Mouse (Mus musculus) hindbrain, embryonic 15.5 days (tissue): ENCODE results near the gene Igf2r. TPM values are rescaled to one million over a fixed set of nuclear protein-coding genes. Genes with fewer than 3 reads are reported as not detected.

Experiments used
- ATAC-seq: fragments of 200-750 bp; cut with Nextera tagmentation; 2 replicates; pipeline ENCODE4 v1.8.0; 2017; ENCODE audit warnings: low read depth, moderate number of reproducible peaks, moderate TSS enrichment; ENCODE audit not compliant: low FRiP score
- H3K27ac ChIP-seq: fragments of 300-500 bp; sonication (generic); replicated peaks from 2 replicates; pipeline ENCODE4 v1.5.1; 2015; ENCODE audit warnings: mild to moderate bottlenecking, inconsistent platforms
- H3K27me3 ChIP-seq: fragments of 300-500 bp; sonication (generic); 2 replicates; pipeline ENCODE4 v1.6.1; 2015; ENCODE audit warnings: control low read depth, inconsistent platforms
- H3K36me3 ChIP-seq: fragments of 300-500 bp; sonication (generic); 2 replicates; pipeline ENCODE4 v1.6.1; 2015; ENCODE audit warnings: control low read depth, inconsistent platforms
- H3K4me1 ChIP-seq: fragments of 300-500 bp; sonication (generic); replicated peaks from 2 replicates; pipeline ENCODE4 v1.6.1; 2015; ENCODE audit warnings: control low read depth, inconsistent platforms
- H3K4me2 ChIP-seq: fragments of 300-500 bp; sonication (generic); 2 replicates; pipeline ENCODE4 v1.6.1; 2015; ENCODE audit warnings: moderate library complexity, mild to moderate bottlenecking, inconsistent platforms
- H3K4me3 ChIP-seq: fragments of 300-500 bp; sonication (generic); 2 replicates; pipeline ENCODE4 v1.5.1; 2015; ENCODE audit warnings: mild to moderate bottlenecking, inconsistent platforms
- H3K9ac ChIP-seq: fragments of 300-500 bp; sonication (generic); 2 replicates; pipeline ENCODE4 v1.6.1; 2015; ENCODE audit warnings: inconsistent platforms
- H3K9me3 ChIP-seq: fragments of 300-500 bp; sonication (generic); 2 replicates; pipeline ENCODE4 v1.6.1; 2016; ENCODE audit warnings: control low read depth, inconsistent platforms
- WGBS: fragments of 180-500 bp; shearing (Covaris S2); methylation state at CpG from one replicate; pipeline ENCODE4 v1.1.7; 2015; 5-methylcytosine and 5-hydroxymethylcytosine counted together
- polyA plus RNA-seq: library from polyadenylated mRNA; unstranded; fragments of >200 nt; fragmentation: Nextera tagmentation; extraction: Ambion mirVana; gene quantifications from 2 replicates; pipeline ENCODE4 v1.2.1, GENCODE M21; 2015

Igf2r gene
- polyA plus RNA-seq, 1 experiment from 2014 or later: 9.1 TPM

DNA sequence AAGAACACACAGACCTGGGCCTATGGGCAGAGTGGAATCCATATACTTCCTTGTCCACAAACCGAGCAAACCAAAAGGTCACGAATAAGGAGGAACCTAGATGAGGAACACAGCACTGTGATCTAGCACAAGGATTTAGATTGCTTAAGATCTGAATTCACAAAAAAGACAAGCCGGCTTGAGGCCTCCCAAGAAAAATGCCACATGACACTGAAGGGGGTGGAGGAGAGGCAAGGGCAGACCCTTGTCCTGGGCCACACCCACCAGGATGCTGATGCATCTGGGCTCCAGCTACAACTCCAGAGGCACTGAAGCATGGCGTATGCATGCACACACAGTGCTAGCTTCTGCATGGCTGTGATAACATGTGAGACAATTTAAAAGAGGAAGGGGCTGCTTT lies 14.3 kb downstream of the Igf2r start:
- 89% methylated on average over 4 of the region's 4 CpGs for WGBS
- H3K9ac ChIP-seq: no peak overlapping the region
- no peak overlapping the region for H3K27ac ChIP-seq
- peaks cover 44% of the 10 kb centered on the region for H3K4me1 ChIP-seq
- H3K4me3 ChIP-seq: no peak overlapping the region
- ATAC-seq: no peak
- no peak overlapping the region for H3K4me2 ChIP-seq
- H3K36me3 ChIP-seq: no peaks in the 10 kb centered on the region
- no peaks in the 10 kb centered on the region for H3K9me3 ChIP-seq
- no peaks in the 10 kb centered on the region for H3K27me3 ChIP-seq

DNA sequence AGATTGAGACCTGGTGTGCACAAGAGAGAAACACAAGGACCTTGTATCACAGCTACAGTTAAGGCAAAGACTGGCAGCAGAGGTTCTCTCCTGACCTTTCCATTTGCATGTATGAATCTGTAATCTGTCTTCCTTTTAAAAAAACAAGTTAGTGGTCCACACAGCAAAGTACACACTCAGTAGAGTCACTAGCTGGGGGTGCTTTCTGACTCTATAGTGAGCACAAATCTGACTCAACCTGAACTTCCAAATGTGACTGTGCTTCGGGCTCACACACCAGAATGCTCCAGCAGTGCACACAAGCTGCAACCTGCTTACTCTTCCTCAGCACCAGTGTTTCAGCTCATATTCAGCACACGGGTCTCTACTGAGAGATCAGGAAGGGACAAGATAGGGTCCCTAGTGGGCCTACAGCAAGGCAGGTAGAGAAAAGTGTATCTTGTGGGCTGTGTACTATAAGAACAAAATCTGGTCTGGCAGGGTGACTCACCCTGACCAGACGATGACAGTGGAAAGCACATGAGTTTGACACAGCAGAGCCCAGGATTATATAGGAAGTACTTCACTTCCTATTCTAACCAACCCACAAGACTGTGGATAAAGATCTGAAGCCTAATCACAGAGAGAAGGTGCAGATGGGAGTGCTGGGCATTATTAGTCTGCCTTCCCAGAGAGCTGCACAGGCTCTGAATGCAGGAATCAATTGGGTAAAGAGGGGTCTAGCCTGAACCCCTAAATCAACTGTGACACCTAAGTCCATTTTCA lies 15.0 kb downstream of the Igf2r start:
- H3K27me3 ChIP-seq: no peaks in the 10 kb centered on the region
- no peak overlapping the region for H3K27ac ChIP-seq
- 88% methylated on average over 3 of the region's 3 CpGs for WGBS
- no peak overlapping the region for H3K4me2 ChIP-seq
- H3K36me3 ChIP-seq: no peaks in the 10 kb centered on the region
- no peak for ATAC-seq
- no peaks in the 10 kb centered on the region for H3K9me3 ChIP-seq
- H3K4me3 ChIP-seq: no peak overlapping the region
- peaks cover 42% of the 10 kb centered on the region for H3K4me1 ChIP-seq
- no peak overlapping the region for H3K9ac ChIP-seq

DNA sequence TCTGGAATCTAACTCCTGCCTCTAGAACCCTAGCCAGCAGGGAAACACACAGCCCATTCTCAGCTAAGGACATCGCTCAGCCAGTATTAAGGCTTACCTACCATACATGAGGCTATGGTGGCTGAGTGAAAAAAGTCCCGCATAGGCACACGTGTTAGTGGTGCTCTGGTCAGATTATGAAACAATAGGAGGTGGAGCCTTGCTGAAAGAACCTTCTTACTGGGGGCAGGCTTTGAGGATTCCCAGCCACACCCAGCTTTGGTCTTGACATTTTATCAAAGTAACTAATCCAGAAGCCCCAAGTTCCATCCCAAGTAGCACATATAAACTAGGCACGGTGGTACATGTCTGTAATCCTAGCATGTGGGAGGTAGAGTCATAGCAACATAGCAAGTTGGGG lies 16.4 kb downstream of the Igf2r start:
- Histone ChIP-seq H3K27ac (no peak overlapping the region), H3K4me3 (no peak overlapping the region), H3K36me3 (no peaks in the 10 kb centered on the region), H3K9me3 (no peaks in the 10 kb centered on the region), H3K9ac (no peak overlapping the region), H3K27me3 (no peaks in the 10 kb centered on the region), H3K4me1 (peaks cover 34% of the 10 kb centered on the region), H3K4me2 (no peak overlapping the region)
- 76% methylated on average over 4 of the region's 4 CpGs for WGBS
- no peak for ATAC-seq

DNA sequence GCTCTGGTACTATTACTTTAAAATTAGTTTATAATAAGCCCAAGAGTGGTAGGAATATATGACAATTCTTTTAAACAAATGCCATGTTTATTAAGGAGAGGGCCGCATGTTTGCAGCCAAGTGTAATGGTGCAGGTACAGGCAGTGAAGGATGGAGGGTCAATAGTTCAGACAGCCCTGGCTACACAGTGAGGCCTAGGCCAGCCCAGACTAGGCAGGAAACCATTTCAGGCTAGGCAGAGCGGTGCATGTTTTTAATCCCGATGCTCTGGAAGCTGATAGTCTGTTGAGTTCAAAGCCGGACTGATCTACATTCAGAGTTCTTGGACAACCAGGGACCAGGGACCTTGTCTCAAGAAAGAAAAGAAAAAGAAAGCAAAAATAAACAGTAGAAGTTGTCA lies 17.8 kb downstream of the Igf2r start:
- Histone ChIP-seq H3K27ac (no peak overlapping the region), H3K27me3 (no peaks in the 10 kb centered on the region), H3K4me1 (peaks cover 28% of the 10 kb centered on the region), H3K9me3 (no peaks in the 10 kb centered on the region), H3K9ac (no peak overlapping the region), H3K36me3 (no peaks in the 10 kb centered on the region), H3K4me3 (no peak overlapping the region), H3K4me2 (no peak overlapping the region)
- 59% methylated on average over 4 of the region's 4 CpGs for WGBS
- no peak for ATAC-seq

DNA sequence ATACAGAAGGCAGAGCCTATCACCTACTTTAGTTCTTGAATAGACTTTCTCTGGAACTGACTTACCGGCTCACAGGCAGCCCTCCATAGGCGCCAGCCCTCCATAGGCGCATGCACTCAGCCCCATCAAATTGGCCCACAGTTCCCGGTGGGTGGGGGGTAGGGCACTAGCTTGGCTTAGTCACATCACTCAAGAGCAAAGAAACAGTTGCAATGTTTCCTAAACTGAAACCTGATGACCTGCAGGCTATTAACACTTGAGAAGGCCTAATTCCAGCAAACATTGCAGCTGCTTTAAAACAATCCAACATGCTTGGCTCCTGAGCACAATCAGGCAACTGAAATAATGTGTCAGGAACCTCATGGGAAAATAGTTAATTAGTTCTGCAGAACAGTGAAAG lies 18.2 kb downstream of the Igf2r start:
- Histone ChIP-seq H3K27ac (peak overlapping the region; percentile 18; the same call in 1 of the 2 replicates), H3K27me3 (no peaks in the 10 kb centered on the region), H3K36me3 (no peaks in the 10 kb centered on the region), H3K4me2 (no peak overlapping the region), H3K4me3 (no peak overlapping the region), H3K9me3 (no peaks in the 10 kb centered on the region), H3K4me1 (peaks cover 28% of the 10 kb centered on the region), H3K9ac (no peak overlapping the region)
- ATAC-seq: peak; percentile 42; the same call in 1 of the 2 replicates
- 40% methylated on average over 4 of the region's 4 CpGs for WGBS

DNA sequence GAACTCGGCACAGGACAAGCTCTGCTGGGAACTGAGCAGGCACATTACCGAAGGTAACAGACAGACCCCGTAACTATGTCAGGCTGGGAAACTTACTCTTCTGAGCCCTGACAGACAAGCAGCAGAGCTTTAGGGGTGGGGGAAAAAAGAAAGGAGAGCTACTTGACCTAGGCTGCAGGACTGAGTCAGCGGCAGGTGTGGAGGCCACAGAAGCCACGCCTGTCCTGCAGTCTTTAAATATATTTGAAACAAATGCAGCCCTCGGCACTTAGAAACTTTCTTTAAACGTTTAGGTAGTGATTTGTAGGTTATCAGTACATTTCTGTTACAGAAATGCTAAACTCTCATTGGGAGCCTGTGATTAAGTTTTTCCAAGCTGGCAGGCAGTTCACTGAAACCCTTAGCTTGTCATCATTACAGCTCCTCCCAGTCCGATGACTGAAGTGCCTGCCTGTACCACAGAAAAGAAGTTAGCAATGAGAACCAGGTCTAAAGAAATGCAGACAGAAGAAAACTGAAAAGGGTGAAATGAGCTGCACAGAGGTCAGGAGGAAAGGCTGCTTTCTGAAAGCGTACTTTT lies 18.8 kb downstream of the Igf2r start:
- Histone ChIP-seq H3K4me2 (no peak overlapping the region), H3K36me3 (no peaks in the 10 kb centered on the region), H3K27me3 (no peaks in the 10 kb centered on the region), H3K4me3 (no peak overlapping the region), H3K9me3 (no peaks in the 10 kb centered on the region), H3K27ac (no peak overlapping the region), H3K9ac (no peak overlapping the region), H3K4me1 (peaks cover 28% of the 10 kb centered on the region)
- ATAC-seq: no peak
- 72% methylated on average over 9 of the region's 9 CpGs for WGBS

DNA sequence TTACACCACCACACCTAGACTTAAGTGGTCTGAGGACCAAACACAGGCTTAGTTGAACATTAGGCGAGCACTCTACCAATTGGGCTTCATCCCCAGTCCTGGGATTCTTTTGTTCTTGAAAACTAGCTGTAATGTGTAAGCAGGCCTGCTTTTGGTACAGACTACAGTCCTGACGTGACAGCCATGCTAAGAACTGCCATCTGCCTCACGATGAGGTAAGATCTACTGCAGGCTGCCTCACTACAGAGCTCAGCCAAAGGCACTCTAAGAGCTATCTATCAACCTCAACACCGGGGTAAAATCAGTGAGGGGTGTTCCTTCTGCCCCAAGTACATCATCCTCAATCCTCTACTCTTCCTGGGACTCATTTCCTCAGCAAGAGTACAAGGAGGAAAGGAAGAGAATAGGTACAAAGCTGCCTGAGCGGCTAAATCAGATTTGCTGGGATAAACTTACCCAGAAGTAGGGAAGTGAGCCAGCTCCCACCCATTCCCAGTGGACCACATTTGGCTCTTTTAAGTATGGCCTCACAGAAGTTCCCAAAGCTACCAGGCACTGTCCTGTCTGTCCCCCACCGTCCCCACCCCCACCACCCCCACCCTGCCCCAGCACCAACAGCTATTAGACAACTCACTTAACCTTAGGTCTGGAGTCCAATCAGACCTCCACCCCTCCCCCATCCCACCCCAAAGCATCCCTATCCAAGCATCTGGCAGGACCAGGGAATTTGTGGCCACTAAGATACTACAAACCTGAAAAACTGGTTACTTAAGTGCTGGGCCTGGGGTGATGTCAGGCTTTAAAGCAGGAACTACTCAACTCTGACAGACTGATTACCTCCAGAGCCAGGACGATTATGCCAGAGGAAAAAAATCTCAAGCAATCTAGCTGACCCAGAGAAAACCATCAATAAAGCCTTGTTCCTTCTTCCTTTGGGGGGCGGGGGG lies 19.8 kb downstream of the Igf2r start:
- Histone ChIP-seq H3K9ac (no peak overlapping the region), H3K36me3 (peaks cover 6% of the 10 kb centered on the region), H3K4me2 (no peak overlapping the region), H3K27ac (no peak overlapping the region), H3K4me1 (peaks cover 28% of the 10 kb centered on the region), H3K9me3 (no peaks in the 10 kb centered on the region), H3K4me3 (no peak overlapping the region), H3K27me3 (no peaks in the 10 kb centered on the region)
- WGBS: 55% methylated on average over 8 of the region's 8 CpGs
- ATAC-seq: no peak

DNA sequence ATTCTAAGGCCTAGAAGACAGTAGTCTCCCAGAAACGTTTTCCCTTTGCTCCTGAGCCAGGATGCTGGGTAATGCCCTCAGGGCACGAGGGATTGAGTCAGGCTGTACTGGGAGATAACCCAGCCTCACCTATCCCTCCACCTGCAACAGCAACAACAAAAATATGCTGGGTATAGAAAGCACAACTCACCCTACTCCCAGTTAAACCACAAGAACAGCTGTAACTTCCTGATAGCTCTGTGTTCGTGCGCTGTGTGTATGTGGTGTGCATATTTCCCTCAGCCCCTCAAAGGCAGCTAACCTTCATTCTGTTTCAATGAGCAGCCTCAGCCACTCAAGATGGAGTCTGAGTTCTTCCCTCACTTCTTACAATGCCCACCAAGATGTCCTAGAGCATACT lies 23.7 kb downstream of the Igf2r start:
- Histone ChIP-seq H3K9ac (no peak overlapping the region), H3K27ac (no peak overlapping the region), H3K27me3 (no peaks in the 10 kb centered on the region), H3K9me3 (peaks cover 5% of the 10 kb centered on the region; the same call in 1 of the 2 replicates), H3K36me3 (peaks cover 23% of the 10 kb centered on the region), H3K4me1 (peaks cover 21% of the 10 kb centered on the region), H3K4me2 (no peak overlapping the region), H3K4me3 (no peak overlapping the region)
- 89% methylated on average over 4 of the region's 4 CpGs for WGBS
- ATAC-seq: no peak

DNA sequence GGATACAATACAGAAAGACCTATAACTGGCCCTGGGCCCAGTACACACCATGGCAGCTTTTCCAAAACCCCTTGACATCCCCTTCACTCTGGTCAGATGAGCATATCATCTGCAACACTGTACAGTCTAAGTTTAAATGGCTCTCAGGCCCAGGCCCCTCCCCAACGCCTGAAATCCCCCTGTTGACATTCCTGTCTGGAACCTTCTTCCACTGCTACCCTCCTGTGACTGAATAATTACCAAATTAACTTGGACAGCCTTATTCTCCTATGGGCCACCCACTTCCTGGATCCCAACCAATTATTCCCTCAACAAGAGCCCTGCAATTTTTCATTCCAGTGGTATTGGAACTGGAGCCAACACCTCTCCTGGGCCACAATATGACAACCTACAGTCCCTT lies 25.4 kb downstream of the Igf2r start:
- Histone ChIP-seq H3K4me2 (no peak overlapping the region), H3K36me3 (peaks cover 32% of the 10 kb centered on the region), H3K9ac (no peak overlapping the region), H3K27ac (no peak overlapping the region), H3K4me1 (peaks cover 8% of the 10 kb centered on the region; the same call in 1 of the 2 replicates), H3K9me3 (peaks cover 5% of the 10 kb centered on the region; the same call in 1 of the 2 replicates), H3K4me3 (no peak overlapping the region), H3K27me3 (no peaks in the 10 kb centered on the region)
- ATAC-seq: no peak
- 61% methylated on average over 1 of the region's 1 CpGs for WGBS

DNA sequence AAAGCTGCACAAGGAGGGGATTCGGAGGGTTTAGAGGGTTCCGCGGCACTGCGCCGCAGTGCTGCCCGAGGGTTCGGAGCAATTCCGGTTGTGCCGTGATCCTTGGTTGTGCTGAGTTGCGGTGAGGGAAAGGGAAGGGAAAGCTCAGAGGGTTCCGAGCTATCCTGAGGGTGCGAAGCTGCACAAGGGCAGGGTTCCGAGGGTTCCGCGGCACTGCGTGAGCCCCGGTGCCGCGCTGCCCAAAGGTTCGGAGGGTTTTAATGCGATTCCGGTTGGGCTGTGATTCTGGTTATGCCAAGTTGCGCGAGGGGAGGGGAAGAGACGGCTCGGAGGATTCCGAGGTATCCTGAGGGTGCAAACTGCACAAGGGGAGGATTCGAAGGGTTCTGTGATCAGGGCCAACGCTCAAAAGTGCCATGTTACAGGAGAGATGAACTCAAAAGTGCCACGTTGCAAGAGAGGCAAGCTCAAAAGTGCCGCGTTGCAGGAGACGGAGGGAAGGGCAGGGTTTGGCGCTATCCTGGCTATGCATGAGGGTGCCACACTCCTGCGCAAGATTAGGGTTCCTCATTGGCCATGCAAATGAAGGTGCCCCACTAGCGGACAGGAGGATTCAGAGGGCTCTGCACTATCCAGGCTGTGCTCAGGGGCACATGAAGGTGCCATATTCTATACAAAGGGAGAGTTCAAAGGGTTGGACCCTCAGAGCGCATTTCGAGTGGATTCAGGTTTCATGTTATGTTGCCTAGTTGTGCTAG lies 27.1 kb downstream of the Igf2r start:
- WGBS: 51% methylated on average over 38 of the region's 38 CpGs

DNA sequence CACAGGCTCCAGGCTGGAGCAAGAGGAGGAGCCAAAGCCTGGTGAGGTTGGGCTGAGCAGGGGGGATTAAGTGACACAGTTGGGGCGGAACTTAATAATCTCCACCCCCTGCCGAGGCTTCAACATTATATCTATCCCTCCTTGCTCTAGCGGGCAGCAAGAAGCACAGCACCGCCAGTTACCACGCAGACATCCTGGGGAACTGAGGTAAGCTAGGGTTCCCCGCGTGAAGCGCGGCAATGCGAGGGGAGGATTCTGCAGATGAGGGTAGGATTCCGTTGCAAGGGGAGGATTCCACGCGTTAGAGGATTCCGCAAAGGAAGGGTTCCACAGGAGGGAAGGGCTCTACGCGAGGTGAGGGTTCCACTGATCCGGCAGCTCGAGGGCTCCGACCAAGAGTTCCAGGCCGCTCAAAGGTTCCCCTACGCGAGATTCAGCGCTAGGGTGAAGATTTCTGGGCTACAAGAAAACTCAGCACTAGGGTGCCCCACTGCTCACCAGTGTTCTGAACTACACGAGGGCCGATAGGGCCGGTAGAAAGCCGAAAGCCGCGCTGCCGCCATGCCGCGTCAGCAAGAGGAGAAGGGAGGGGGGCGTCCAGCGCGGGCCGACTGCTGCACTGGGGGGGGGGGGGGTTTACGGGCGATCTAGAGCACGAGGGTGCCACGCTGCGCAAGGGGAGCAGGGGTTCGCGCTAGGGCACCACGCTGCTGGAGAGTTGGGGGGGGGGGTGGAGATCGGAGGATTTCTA lies 28.1 kb downstream of the Igf2r start:
- Histone ChIP-seq H3K9ac (peak overlapping the region; percentile 44), H3K36me3 (peaks cover 40% of the 10 kb centered on the region), H3K4me1 (0 out of 2 replicates have a peak, but pooled peaks cover 8% of the 10 kb centered on the region), H3K9me3 (peaks cover 5% of the 10 kb centered on the region; the same call in 1 of the 2 replicates), H3K27me3 (no peaks in the 10 kb centered on the region), H3K4me3 (peak overlapping the region; percentile 38), H3K27ac (peak overlapping the region; percentile 56), H3K4me2 (peak overlapping the region; percentile 56)
- peak; percentile 76 for ATAC-seq
- 52% methylated on average over 40 of the region's 45 CpGs for WGBS

More for the DNA sequence above, 27.1 kb downstream of the Igf2r start:
- H3K4me1 ChIP-seq: 0 out of 2 replicates have a peak, but pooled peaks cover 8% of the 10 kb centered on the region
- H3K9me3 ChIP-seq: peaks cover 5% of the 10 kb centered on the region; the same call in 1 of the 2 replicates
- peak; percentile 52; the same call in 1 of the 2 replicates for ATAC-seq
- H3K4me2 ChIP-seq: peak overlapping the region; percentile 56
- H3K27me3 ChIP-seq: no peaks in the 10 kb centered on the region
- peaks cover 40% of the 10 kb centered on the region for H3K36me3 ChIP-seq
- H3K27ac ChIP-seq: 0 out of 2 replicates have a peak overlapping the region, but pooled peaks have one; percentile 3
- H3K4me3 ChIP-seq: peak overlapping the region; percentile 38
- H3K9ac ChIP-seq: peak overlapping the region; percentile 44
